Mouse (Mus musculus) kidney, embryonic 14.5 days (tissue): ENCODE measurements at regions not wholly inside any gene's neighbourhood (a gene's known extent, or its start where the extent isn't known, plus 50 kb on each side); places are given as distances from the start of the nearest gene placed in this dataset.
"Not testable (repeated sequence)": the region's sequence is repeated elsewhere in the genome, so short reads cannot be mapped to it uniquely, and the experiment has no call there.

ENCODE experiments used
- ATAC-seq: fragments of 200-750 bp; cut with Nextera tagmentation; 2 replicates; pipeline ENCODE4 v1.8.0; 2017; ENCODE audit warnings: moderate number of reproducible peaks, mild to moderate bottlenecking, moderate TSS enrichment, moderate library complexity; ENCODE audit not compliant: low FRiP score, low TSS enrichment
- H3K27ac ChIP-seq: fragments of 300-500 bp; sonication (generic); 2 replicates; pipeline ENCODE4 v1.5.1; 2014; ENCODE audit warnings: low read depth, mild to moderate bottlenecking, low read length, moderate library complexity, mixed read lengths
- H3K27me3 ChIP-seq: fragments of 300-500 bp; sonication (generic); 2 replicates; pipeline ENCODE4 v1.6.1; 2014; ENCODE audit warnings: mild to moderate bottlenecking, low read length; ENCODE audit not compliant: control insufficient read depth, insufficient read depth
- H3K36me3 ChIP-seq: fragments of 300-500 bp; sonication (generic); 2 replicates; pipeline ENCODE4 v1.6.1; 2014; ENCODE audit warnings: low read length, mixed read lengths; ENCODE audit not compliant: control insufficient read depth, insufficient read depth
- H3K4me1 ChIP-seq: fragments of 300-500 bp; sonication (generic); 2 replicates; pipeline ENCODE4 v1.6.1; 2014; ENCODE audit warnings: low read length, mixed read lengths; ENCODE audit not compliant: control insufficient read depth, insufficient read depth
- H3K4me2 ChIP-seq: fragments of 300-500 bp; sonication (generic); replicated peaks from 2 replicates; pipeline ENCODE4 v1.6.1; 2014; ENCODE audit warnings: low read depth, mild to moderate bottlenecking, low read length
- H3K4me3 ChIP-seq: fragments of 300-500 bp; sonication (generic); 2 replicates; pipeline ENCODE4 v1.5.1; 2014; ENCODE audit warnings: mild to moderate bottlenecking, low read length
- H3K9ac ChIP-seq: fragments of 300-500 bp; sonication (generic); 2 replicates; pipeline ENCODE4 v1.6.1; 2014; ENCODE audit warnings: low read depth, mild to moderate bottlenecking, low read length, moderate library complexity
- H3K9me3 ChIP-seq: fragments of 300-500 bp; sonication (generic); 2 replicates; pipeline ENCODE4 v1.6.1; 2016; ENCODE audit warnings: low read length; ENCODE audit not compliant: control insufficient read depth
- WGBS: fragments of 180-500 bp; shearing (Covaris S2); extraction: QIAGEN DNeasy Blood & Tissue Kit; methylation state at CpG from one replicate; pipeline ENCODE4 v1.1.7; 2014; 5-methylcytosine and 5-hydroxymethylcytosine counted together

DNA sequence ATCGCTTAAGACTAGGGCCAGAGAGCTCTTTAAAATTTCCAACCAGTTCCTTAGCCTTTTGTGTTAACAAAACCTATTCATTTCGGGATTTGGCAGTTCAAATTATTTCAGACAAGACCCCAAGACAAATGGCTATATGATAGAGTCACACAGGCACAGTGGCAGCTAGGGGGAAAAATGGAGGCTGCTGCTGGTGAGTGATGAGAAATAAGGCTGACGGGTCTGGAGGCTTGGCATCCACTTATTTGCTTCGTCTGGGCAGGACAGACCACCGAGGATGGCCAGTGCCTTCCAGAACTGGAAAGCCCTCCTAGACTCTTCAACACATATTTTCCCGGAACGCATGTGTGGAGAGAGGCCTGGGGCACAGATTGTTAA is 189.8 kb upstream of the Irx4 start:
- Histone ChIP-seq H3K4me1 (no peaks in the 10 kb centered on the region), H3K4me2 (no peak overlapping the region), H3K9ac (no peak overlapping the region), H3K9me3 (no peaks in the 10 kb centered on the region), H3K27me3 (peaks cover 18% of the 10 kb centered on the region; the same call in 1 of the 2 replicates), H3K27ac (no peak overlapping the region), H3K36me3 (no peaks in the 10 kb centered on the region), H3K4me3 (no peak overlapping the region)
- whole genome bisulfite sequencing, result 47% methylated on average over 7 of the region's 7 CpGs
- no peak for ATAC-seq

DNA sequence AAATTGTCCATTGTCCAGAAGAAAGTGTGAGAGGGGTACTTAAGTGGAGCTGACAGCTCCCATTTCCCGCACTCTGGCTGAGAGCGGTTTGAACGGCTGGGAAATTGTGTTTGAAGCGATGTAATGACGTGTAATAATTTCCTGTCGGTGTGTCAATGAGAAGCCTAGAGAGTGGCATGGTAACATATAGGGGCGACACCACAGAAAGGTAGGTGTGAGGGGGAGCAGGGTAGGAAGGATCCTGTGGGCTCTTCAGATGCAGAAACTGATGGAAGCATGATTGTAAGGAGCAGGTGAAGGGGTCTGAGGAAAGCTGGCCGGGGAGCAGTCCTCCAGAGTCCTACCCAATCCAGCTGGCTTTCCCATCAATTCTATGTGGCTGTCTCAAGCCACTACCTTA is 189.2 kb upstream of the Irx4 start:
- ATAC-seq, result no peak
- 20% methylated on average over 8 of the region's 8 CpGs for WGBS

DNA sequence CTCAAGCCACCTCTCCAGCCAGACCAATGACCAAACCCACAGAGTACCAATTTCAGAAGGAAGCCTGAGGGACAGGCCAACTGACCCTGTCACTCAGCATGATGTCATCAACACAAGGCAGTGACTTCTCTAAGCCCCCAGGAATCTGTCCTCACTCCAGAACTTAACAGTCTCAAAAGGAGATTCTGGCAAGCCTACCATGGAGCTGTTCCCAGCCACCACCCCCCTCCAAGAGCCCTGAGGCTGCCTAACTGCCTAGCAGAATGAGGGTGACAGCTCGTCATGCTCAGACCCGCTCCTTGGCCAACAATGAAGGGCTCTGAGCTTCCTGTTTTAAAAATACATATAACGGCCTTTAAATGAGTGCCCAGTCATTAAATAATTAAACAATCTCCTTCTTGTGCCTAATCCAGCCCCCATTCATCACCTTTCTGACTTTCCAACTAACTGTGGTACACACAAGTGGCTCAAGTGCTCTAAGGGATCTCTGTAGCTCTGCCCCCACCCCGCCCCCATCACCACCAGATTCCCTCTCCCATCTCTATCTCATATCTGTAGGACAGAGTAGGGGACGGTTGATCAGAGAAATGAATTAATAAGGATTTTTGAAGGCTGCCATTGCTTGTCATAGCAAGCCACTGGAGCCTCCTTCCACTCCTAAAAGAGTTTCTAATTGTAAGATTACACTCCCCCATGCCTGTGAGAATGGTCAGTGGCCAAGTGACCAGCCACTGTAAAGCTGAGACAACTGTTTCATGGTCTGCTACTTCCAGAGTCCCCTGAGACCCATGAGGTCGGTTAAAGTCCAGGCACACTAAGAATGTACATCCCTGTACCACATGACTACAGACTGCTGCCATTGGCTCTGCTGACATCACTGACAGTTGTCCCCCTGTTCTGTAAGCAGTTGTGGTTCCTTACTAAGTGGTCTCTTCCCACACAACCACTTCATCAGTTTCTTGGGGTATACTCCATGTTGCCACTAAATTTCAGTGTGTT is 188.1 kb upstream of the Irx4 start:
- Histone ChIP-seq H3K9ac (no peak overlapping the region), H3K4me2 (no peak overlapping the region), H3K27ac (no peak overlapping the region), H3K4me1 (no peaks in the 10 kb centered on the region), H3K9me3 (no peaks in the 10 kb centered on the region), H3K36me3 (no peaks in the 10 kb centered on the region), H3K27me3 (peaks cover 18% of the 10 kb centered on the region; the same call in 1 of the 2 replicates), H3K4me3 (no peak overlapping the region)
- 45% methylated on average over 6 of the region's 6 CpGs for WGBS
- ATAC-seq, result no peak; the same call in 1 of the 2 replicates

More for the DNA sequence above, 189.2 kb upstream of the Irx4 start:
- H3K9ac ChIP-seq, result no peak overlapping the region
- H3K36me3 ChIP-seq, result no peaks in the 10 kb centered on the region
- no peaks in the 10 kb centered on the region for H3K9me3 ChIP-seq
- H3K27ac ChIP-seq, result no peak overlapping the region
- no peak overlapping the region for H3K4me2 ChIP-seq
- no peak overlapping the region for H3K4me3 ChIP-seq
- H3K27me3 ChIP-seq, result peaks cover 18% of the 10 kb centered on the region; the same call in 1 of the 2 replicates
- H3K4me1 ChIP-seq, result no peaks in the 10 kb centered on the region

DNA sequence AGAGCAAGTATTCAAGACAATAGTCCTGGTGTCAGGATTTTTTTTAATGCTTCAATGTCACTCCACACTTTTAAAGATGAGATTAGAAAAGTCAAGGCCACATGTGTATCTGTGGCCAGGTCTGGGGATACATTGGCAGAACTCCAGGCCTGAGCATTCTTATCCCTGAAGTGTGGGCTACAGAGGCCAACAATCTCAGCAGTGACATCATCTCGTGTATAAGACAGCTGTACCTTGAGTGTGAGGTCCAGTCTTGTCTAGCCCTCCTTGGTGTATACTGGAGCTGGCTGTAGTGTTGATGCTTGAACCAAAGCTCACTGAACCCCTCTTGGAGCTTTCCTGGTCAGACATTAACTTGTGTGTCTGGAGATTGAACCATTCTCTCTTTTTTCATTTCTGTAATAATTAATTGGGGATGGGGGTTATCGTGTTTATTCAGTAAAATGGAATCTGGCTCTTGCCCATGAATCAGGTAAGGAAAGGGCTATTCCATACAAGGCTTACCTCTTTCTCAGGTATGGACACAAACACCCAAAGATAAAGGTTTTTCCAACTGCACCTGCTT is 182.3 kb upstream of the Irx4 start:
- no peak overlapping the region for H3K27ac ChIP-seq
- no peak overlapping the region for H3K9ac ChIP-seq
- H3K36me3 ChIP-seq, result no peaks in the 10 kb centered on the region
- H3K4me3 ChIP-seq, result no peak overlapping the region
- no peaks in the 10 kb centered on the region for H3K9me3 ChIP-seq
- 66% methylated on average over 2 of the region's 2 CpGs for WGBS
- no peak for ATAC-seq
- no peaks in the 10 kb centered on the region for H3K27me3 ChIP-seq
- H3K4me1 ChIP-seq, result no peaks in the 10 kb centered on the region
- H3K4me2 ChIP-seq, result no peak overlapping the region

DNA sequence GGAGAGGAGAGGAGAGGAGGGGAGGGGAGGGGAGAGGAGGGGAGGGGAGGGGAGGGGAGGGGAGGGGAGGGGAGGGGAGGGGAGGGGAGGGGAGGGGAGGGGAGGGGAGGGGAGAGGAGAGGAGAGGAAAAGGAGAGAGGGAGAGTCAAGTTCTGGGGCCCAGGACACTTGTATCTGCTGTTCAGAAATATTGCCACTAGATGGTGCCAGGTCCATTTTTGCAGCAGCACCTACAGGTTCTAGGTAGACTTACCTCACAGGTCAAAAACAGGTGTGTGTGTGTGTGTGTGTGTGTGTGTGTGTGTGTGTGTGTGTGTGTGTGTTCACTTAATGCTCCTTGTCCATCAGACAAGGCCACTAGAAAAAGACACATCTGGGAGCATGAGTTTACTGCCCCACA is 172.5 kb upstream of the Irx4 start:
- ATAC-seq, H3K27ac ChIP-seq, H3K36me3 ChIP-seq, H3K9ac ChIP-seq, H3K9me3 ChIP-seq, H3K4me1 ChIP-seq, H3K4me2 ChIP-seq, H3K4me3 ChIP-seq, H3K27me3 ChIP-seq: not testable (repeated sequence)

DNA sequence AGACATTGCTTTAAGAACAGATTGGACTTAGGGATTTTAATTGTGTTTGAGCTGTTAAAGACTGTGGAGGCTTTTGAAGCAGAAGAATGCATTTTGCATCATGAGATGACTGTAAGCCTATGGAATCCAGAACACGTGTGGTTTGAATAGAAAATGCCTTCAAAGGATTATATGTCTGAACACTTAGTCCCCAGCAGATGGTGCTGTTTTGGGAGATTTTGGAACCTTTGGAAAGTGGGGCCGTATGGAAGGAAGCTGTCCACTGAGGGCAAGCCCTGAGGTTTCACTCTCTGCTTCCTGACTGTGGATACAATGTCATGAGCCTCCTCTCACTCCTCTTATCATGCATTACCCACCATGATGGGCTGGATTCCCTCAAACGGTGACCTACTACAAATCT is 168.4 kb upstream of the Irx4 start:
- H3K36me3 ChIP-seq, result no peaks in the 10 kb centered on the region
- H3K27me3 ChIP-seq, result no peaks in the 10 kb centered on the region
- no peak overlapping the region for H3K4me2 ChIP-seq
- no peak overlapping the region for H3K9ac ChIP-seq
- H3K4me3 ChIP-seq, result no peak overlapping the region
- H3K9me3 ChIP-seq, result no peaks in the 10 kb centered on the region
- no peaks in the 10 kb centered on the region for H3K4me1 ChIP-seq
- no peak overlapping the region for H3K27ac ChIP-seq
- ATAC-seq, result no peak
- WGBS, result 53% methylated on average over 3 of the region's 3 CpGs

DNA sequence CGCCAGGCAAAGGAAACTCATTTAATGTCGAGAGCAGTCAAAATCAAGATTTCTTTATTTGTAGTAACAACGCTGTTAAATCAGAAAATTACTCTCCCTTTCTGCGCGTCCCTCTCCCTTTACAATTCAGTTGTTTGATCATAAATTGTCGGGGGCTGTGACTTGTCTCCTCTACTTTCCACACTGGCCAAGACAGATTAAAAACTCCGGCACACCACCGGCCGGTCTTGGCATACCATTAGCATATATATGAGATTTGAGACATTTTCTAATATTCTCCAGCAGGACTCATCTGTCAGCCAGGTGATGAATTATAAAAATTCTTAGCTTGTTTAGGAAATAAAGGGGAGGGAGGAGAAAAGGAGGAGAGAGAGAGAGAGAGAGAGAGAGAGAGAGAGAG is 162.8 kb upstream of the Irx4 start:
- ATAC-seq, result no peak
- Histone ChIP-seq H3K4me3 (no peak overlapping the region), H3K36me3 (no peaks in the 10 kb centered on the region), H3K9me3 (no peaks in the 10 kb centered on the region), H3K27ac (no peak overlapping the region), H3K4me2 (no peak overlapping the region), H3K27me3 (no peaks in the 10 kb centered on the region), H3K4me1 (no peaks in the 10 kb centered on the region), H3K9ac (no peak overlapping the region)
- WGBS, result 70% methylated on average over 9 of the region's 9 CpGs

DNA sequence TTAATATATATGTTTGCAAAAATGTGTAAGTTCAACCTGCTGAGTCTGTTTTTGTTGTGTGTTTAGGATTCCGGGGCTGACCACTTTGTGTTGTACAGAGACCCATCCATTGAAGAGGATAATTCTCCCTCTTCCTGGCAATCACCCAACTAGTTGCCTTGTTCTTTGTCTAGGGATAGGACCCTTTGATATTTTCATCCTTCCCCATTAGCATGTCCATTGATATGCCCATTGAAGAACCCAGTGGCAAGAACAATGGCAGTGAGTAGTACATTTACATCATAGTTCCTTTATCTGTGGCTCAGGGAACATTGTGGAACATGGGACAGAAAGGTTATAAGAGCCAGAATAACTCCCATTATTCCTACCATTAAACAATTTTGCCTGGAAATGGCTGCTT is 160.9 kb upstream of the Irx4 start:
- Histone ChIP-seq H3K27me3 (no peaks in the 10 kb centered on the region), H3K4me2 (no peak overlapping the region), H3K27ac (no peak overlapping the region), H3K9ac (no peak overlapping the region), H3K4me1 (no peaks in the 10 kb centered on the region), H3K4me3 (no peak overlapping the region), H3K36me3 (no peaks in the 10 kb centered on the region), H3K9me3 (no peaks in the 10 kb centered on the region)
- ATAC-seq, result no peak
- 80% methylated on average over 1 of the region's 1 CpGs for WGBS

DNA sequence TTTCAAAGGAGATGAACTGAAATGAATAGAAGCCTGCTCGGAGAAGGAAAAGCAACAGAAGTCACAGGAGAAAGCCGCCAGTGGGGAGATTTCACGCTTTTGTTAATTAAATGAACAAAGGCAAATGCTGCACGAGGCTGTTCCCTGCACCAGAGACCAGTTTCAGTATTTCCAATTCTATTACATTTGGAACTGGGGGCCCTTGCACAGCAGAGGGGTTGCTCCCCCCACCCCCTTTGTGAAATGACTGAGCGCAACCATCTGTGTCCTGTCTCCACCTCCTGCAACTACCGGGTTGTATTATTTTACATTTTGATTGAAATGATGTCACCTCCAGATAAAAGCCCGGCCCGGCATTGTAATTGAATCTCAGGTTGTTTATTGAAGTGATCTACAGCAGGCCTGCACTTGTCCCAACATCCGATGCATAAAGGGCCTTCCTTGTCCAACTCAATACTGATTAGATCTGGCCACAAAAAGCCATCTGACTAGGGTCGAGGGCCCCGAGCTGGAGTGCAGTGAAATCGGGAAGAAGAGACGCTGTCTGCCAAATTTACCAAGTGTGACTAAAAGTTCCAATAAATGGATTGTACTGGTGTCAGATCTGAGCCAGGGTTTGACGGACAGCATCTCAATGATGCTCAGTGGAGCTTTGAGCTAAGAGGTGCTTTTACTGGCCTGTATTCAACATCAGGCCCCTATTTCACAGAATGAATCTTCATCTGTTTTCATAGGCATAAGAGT is 152.9 kb upstream of the Irx4 start:
- H3K4me2 ChIP-seq, result no peak overlapping the region
- H3K27ac ChIP-seq, result no peak overlapping the region
- peaks cover 16% of the 10 kb centered on the region for H3K27me3 ChIP-seq
- H3K4me3 ChIP-seq, result no peak overlapping the region
- no peaks in the 10 kb centered on the region for H3K9me3 ChIP-seq
- ATAC-seq, result no peak
- 50% methylated on average over 14 of the region's 14 CpGs for WGBS
- H3K36me3 ChIP-seq, result no peaks in the 10 kb centered on the region
- H3K9ac ChIP-seq, result no peak overlapping the region
- no peaks in the 10 kb centered on the region for H3K4me1 ChIP-seq
